Mouse (Mus musculus) hindbrain, embryonic 14.5 days (tissue): Measurements from ENCODE around the gene Abcb1a. TPM values are rescaled to one million over a fixed set of nuclear protein-coding genes. Genes with fewer than 3 reads are reported as not detected.

Source experiments
- ATAC-seq: fragments of 200-750 bp; cut with Nextera tagmentation; 2 replicates; pipeline ENCODE4 v1.8.0; 2017; ENCODE audit warnings: moderate number of reproducible peaks, mild to moderate bottlenecking, moderate TSS enrichment, moderate library complexity; ENCODE audit not compliant: low FRiP score
- DNase-seq: peaks from one replicate; pipeline ENCODE4 v3.0.0-alpha.2; 2015; ENCODE audit warnings: low spot score
- H3K27ac ChIP-seq: fragments of 300-500 bp; sonication (generic); 2 replicates; pipeline ENCODE4 v1.5.1; 2014; ENCODE audit warnings: mild to moderate bottlenecking, moderate library complexity
- H3K27me3 ChIP-seq: fragments of 300-500 bp; sonication (generic); 2 replicates; pipeline ENCODE4 v1.6.1; 2014; ENCODE audit warnings: mild to moderate bottlenecking, low read length, mixed read lengths; ENCODE audit not compliant: control insufficient read depth, insufficient read depth
- H3K36me3 ChIP-seq: fragments of 300-500 bp; sonication (generic); replicated peaks from 2 replicates; pipeline ENCODE4 v1.6.1; 2014; ENCODE audit not compliant: control insufficient read depth, insufficient read depth
- H3K4me1 ChIP-seq: fragments of 300-500 bp; sonication (generic); replicated peaks from 2 replicates; pipeline ENCODE4 v1.6.1; 2014; ENCODE audit warnings: antibody characterized with exemption, low read length, mixed read lengths; ENCODE audit not compliant: control insufficient read depth, insufficient read depth
- H3K4me2 ChIP-seq: fragments of 300-500 bp; sonication (generic); replicated peaks from 2 replicates; pipeline ENCODE4 v1.6.1; 2014; ENCODE audit warnings: mild to moderate bottlenecking, moderate library complexity
- H3K4me3 ChIP-seq: fragments of 300-500 bp; sonication (generic); replicated peaks from 2 replicates; pipeline ENCODE4 v1.5.1; 2014; ENCODE audit warnings: mild to moderate bottlenecking, low read length
- H3K9ac ChIP-seq: fragments of 300-500 bp; sonication (generic); 2 replicates; pipeline ENCODE4 v1.6.1; 2014
- H3K9me3 ChIP-seq: fragments of 300-500 bp; sonication (generic); 2 replicates; pipeline ENCODE4 v1.6.1; 2016; ENCODE audit warnings: low read length; ENCODE audit not compliant: control insufficient read depth
- WGBS: fragments of 180-500 bp; shearing (Covaris S2); extraction: QIAGEN DNeasy Blood & Tissue Kit; methylation state at CpG from one replicate; pipeline ENCODE4 v1.1.7; 2014; 5-methylcytosine and 5-hydroxymethylcytosine counted together
- polyA plus RNA-seq: library from polyadenylated mRNA; unstranded; fragments of >200 nt; fragmentation: Nextera tagmentation; extraction: Ambion mirVana; gene quantifications from 2 replicates; pipeline ENCODE4 v1.2.1, GENCODE M21; 2014

Gene Abcb1a
- polyA plus RNA-seq, 1 experiment from 2014 or later: 2.3 TPM

GRCm38 (mm10) chr5:8772866-8773265 is 113.0 kb downstream of the Abcb1a start:
- ATAC-seq (no peak), DNase-seq (no peak)
- Histone ChIP-seq H3K4me3 (no peak overlapping the region), H3K27ac (no peak overlapping the region), H3K9me3 (no peaks in the 10 kb centered on the region), H3K9ac (no peak overlapping the region), H3K36me3 (no peaks in the 10 kb centered on the region), H3K4me2 (no peak overlapping the region), H3K4me1 (no peaks in the 10 kb centered on the region), H3K27me3 (no peaks in the 10 kb centered on the region)
- whole genome bisulfite sequencing: 74% methylated on average over 3 of the region's 3 CpGs

GRCm38 (mm10) chr5:8778311-8778710 is 118.4 kb downstream of the Abcb1a start:
- DNase-seq: no peak
- Histone ChIP-seq H3K27me3 (no peaks in the 10 kb centered on the region), H3K4me2 (no peak overlapping the region), H3K4me3 (no peak overlapping the region), H3K27ac (no peak overlapping the region), H3K9me3 (no peaks in the 10 kb centered on the region), H3K9ac (no peak overlapping the region), H3K36me3 (no peaks in the 10 kb centered on the region), H3K4me1 (no peaks in the 10 kb centered on the region)
- 92% methylated on average over 2 of the region's 2 CpGs for WGBS
- no peak for ATAC-seq

DNA sequence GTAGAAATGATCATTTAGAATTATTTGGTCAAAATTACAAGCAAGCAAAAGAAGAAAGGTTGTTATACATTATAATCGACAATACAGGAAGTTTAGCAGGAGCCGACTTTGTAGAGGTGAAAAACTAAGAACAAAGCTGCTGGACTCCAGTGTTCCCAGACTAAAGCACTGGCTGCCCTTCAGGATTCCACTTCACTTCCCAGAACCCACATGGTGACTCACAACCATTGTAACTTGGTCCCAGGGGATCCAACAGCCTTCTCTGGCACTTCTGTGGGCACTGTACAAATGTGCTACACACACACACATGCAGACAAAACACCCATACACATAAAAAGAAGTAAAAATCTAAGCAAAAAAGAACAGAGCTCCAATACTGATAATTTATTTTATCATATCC is 118.9 kb downstream of the Abcb1a start:
- no peaks in the 10 kb centered on the region for H3K36me3 ChIP-seq
- ATAC-seq (no peak), DNase-seq (no peak)
- no peaks in the 10 kb centered on the region for H3K9me3 ChIP-seq
- no peaks in the 10 kb centered on the region for H3K4me1 ChIP-seq
- H3K4me2 ChIP-seq: no peak overlapping the region
- H3K9ac ChIP-seq: no peak overlapping the region
- H3K4me3 ChIP-seq: no peak overlapping the region
- no peaks in the 10 kb centered on the region for H3K27me3 ChIP-seq
- 92% methylated on average over 2 of the region's 2 CpGs for WGBS
- no peak overlapping the region for H3K27ac ChIP-seq

DNA sequence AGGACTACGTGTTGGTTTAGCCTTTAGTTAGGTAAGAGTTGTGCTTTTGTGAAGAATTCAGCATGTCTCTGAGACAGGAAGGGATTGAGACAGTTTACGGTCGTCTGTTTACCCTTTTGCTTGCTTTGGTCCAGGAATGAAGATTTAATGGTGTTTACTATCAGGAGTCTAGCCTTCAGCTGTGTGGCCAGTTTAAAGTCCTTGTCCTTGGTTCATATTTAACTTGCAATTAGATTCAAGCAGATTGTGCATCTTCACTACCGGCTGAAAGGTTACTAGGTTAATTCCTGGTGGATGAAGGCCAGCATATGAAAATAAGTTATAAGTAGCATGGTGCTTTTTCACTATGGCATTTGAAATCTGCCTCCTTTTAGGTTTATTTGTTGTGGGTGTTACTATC is 132.4 kb downstream of the Abcb1a start:
- Histone ChIP-seq H3K4me3 (no peak overlapping the region), H3K27ac (no peak overlapping the region), H3K36me3 (no peaks in the 10 kb centered on the region), H3K27me3 (no peaks in the 10 kb centered on the region), H3K9me3 (no peaks in the 10 kb centered on the region), H3K9ac (no peak overlapping the region), H3K4me2 (no peak overlapping the region), H3K4me1 (no peaks in the 10 kb centered on the region)
- ATAC-seq (no peak), DNase-seq (no peak)
- 83% methylated on average over 4 of the region's 4 CpGs for WGBS

Other genes starting within 250 kb of the Abcb1a start
- 13.3 and 13.9 TPM in 2 replicates for gene Dbf4, start 237.4 kb upstream of the Abcb1a start, polyA plus RNA-seq
- 8.1 and 8.5 TPM in 2 replicates for gene Slc25a40, start 237.2 kb upstream of the Abcb1a start, polyA plus RNA-seq
- 57.9 and 64.9 TPM in 2 replicates for gene Rundc3b, start 37.1 kb upstream of the Abcb1a start, polyA plus RNA-seq
- gene Abcb1b, start 138.1 kb downstream of the Abcb1a start, polyA plus RNA-seq: 0.39 and 0.82 TPM in 2 replicates
- 0.78 and 1.2 TPM in 2 replicates for gene Abcb4, start 233.6 kb downstream of the Abcb1a start, polyA plus RNA-seq